Mouse (Mus musculus): Measurements from ENCODE around the gene Syce1. TPM values are rescaled to one million over a fixed set of nuclear protein-coding genes. Genes with fewer than 3 reads are reported as not detected.
"Not testable (repeated sequence)": the region's sequence is repeated elsewhere in the genome, so short reads cannot be mapped to it uniquely, and the experiment has no call there.

Gene Syce1
- polyA plus RNA-seq, 1 experiment from 2014 or later: 0.45 TPM

- H3K9ac ChIP-seq (ENCODE audit: low read length): no peak overlapping the region
- ATAC-seq (replicated peaks; ENCODE audit: low FRiP score, low TSS enrichment, low read depth) (0 out of 2 replicates have a peak, but pooled peaks have one; percentile 32), DNase-seq (ENCODE audit: low spot score) (peak; percentile 20)
- no peaks in the 10 kb centered on the region for H3K4me1 ChIP-seq (replicated peaks; ENCODE audit: control insufficient read depth, insufficient read depth, low read length)
- no peaks in the 10 kb centered on the region for H3K27me3 ChIP-seq (replicated peaks; ENCODE audit: control insufficient read depth, insufficient read depth, low read length)
- 88% methylated on average over 3 of the region's 3 CpGs for WGBS
- H3K4me3 ChIP-seq (ENCODE audit: low read depth, low read length): no peak overlapping the region
- no peak overlapping the region for H3K27ac ChIP-seq (ENCODE audit: low read depth)
- H3K9me3 ChIP-seq (ENCODE audit: control insufficient read depth, low read length): no peaks in the 10 kb centered on the region
- no peak overlapping the region for H3K4me2 ChIP-seq (ENCODE audit: low read length)
- H3K36me3 ChIP-seq (ENCODE audit: control insufficient read depth, insufficient read depth, low read length): no peaks in the 10 kb centered on the region
Measured at GRCm38 (mm10) chr7:140797619-140798018, 10.0 kb upstream of the Syce1 start.

- no peak for DNase-seq (ENCODE audit: low spot score)
- no peaks in the 10 kb centered on the region for H3K27me3 ChIP-seq (replicated peaks; ENCODE audit: control insufficient read depth, insufficient read depth, low read length)
- no peak overlapping the region for H3K4me3 ChIP-seq (ENCODE audit: low read depth, low read length)
- H3K36me3 ChIP-seq (ENCODE audit: control insufficient read depth, insufficient read depth, low read length): no peaks in the 10 kb centered on the region
- WGBS: 54% methylated on average over 4 of the region's 4 CpGs
- no peak overlapping the region for H3K27ac ChIP-seq (ENCODE audit: low read depth)
- ATAC-seq (replicated peaks; ENCODE audit: low FRiP score, low TSS enrichment, low read depth): no peak
- no peak overlapping the region for H3K4me2 ChIP-seq (ENCODE audit: low read length)
- no peak overlapping the region for H3K9ac ChIP-seq (ENCODE audit: low read length)
- H3K4me1 ChIP-seq (replicated peaks; ENCODE audit: control insufficient read depth, insufficient read depth, low read length): no peaks in the 10 kb centered on the region
- H3K9me3 ChIP-seq (ENCODE audit: control insufficient read depth, low read length): no peaks in the 10 kb centered on the region
Measured at GRCm38 (mm10) chr7:140793541-140793940, 5.9 kb upstream of the Syce1 start.

GRCm38 (mm10) chr7:140788053-140788435 is 392 bp upstream of the Syce1 start:
- Histone ChIP-seq H3K9me3 (ENCODE audit: control insufficient read depth, low read length) (no peaks in the 10 kb centered on the region), H3K9ac (ENCODE audit: low read length) (no peak overlapping the region), H3K4me3 (ENCODE audit: low read depth, low read length) (no peak overlapping the region), H3K36me3 (ENCODE audit: control insufficient read depth, insufficient read depth, low read length) (no peaks in the 10 kb centered on the region), H3K27ac (ENCODE audit: low read depth) (no peak overlapping the region), H3K4me1 (replicated peaks; ENCODE audit: control insufficient read depth, insufficient read depth, low read length) (no peaks in the 10 kb centered on the region), H3K27me3 (replicated peaks; ENCODE audit: control insufficient read depth, insufficient read depth, low read length) (no peaks in the 10 kb centered on the region), H3K4me2 (ENCODE audit: low read length) (no peak overlapping the region)
- DNase-seq (ENCODE audit: low spot score) (no peak), ATAC-seq (replicated peaks; ENCODE audit: low FRiP score, low TSS enrichment, low read depth) (no peak)
- WGBS: 84% methylated on average over 7 of the region's 7 CpGs

- Histone ChIP-seq H3K9me3 (ENCODE audit: control insufficient read depth, low read length) (no peaks in the 10 kb centered on the region), H3K36me3 (ENCODE audit: control insufficient read depth, insufficient read depth, low read length) (no peaks in the 10 kb centered on the region), H3K4me2 (ENCODE audit: low read length) (no peak overlapping the region), H3K27ac (ENCODE audit: low read depth) (no peak overlapping the region), H3K9ac (ENCODE audit: low read length) (no peak overlapping the region), H3K4me3 (ENCODE audit: low read depth, low read length) (no peak overlapping the region), H3K27me3 (replicated peaks; ENCODE audit: control insufficient read depth, insufficient read depth, low read length) (no peaks in the 10 kb centered on the region), H3K4me1 (replicated peaks; ENCODE audit: control insufficient read depth, insufficient read depth, low read length) (no peaks in the 10 kb centered on the region)
- ATAC-seq (replicated peaks; ENCODE audit: low FRiP score, low TSS enrichment, low read depth): no peak
- WGBS: 83% methylated on average over 4 of the region's 4 CpGs
- no peak for DNase-seq (ENCODE audit: low spot score)
Measured at GRCm38 (mm10) chr7:140780548-140780947, 7.1 kb downstream of the Syce1 start.

- DNase-seq (ENCODE audit: low spot score) (no peak), ATAC-seq (replicated peaks; ENCODE audit: low FRiP score, low TSS enrichment, low read depth) (no peak)
- Histone ChIP-seq H3K9ac (ENCODE audit: low read length) (no peak overlapping the region), H3K27ac (ENCODE audit: low read depth) (no peak overlapping the region), H3K9me3 (ENCODE audit: control insufficient read depth, low read length) (no peaks in the 10 kb centered on the region), H3K27me3 (replicated peaks; ENCODE audit: control insufficient read depth, insufficient read depth, low read length) (no peaks in the 10 kb centered on the region), H3K4me1 (replicated peaks; ENCODE audit: control insufficient read depth, insufficient read depth, low read length) (no peaks in the 10 kb centered on the region), H3K4me2 (ENCODE audit: low read length) (no peak overlapping the region), H3K4me3 (ENCODE audit: low read depth, low read length) (no peak overlapping the region), H3K36me3 (ENCODE audit: control insufficient read depth, insufficient read depth, low read length) (no peaks in the 10 kb centered on the region)
- WGBS: 68% methylated on average over 12 of the region's 12 CpGs
Measured at GRCm38 (mm10) chr7:140765888-140766739, 21.5 kb downstream of the Syce1 start.

- H3K4me1 ChIP-seq (replicated peaks; ENCODE audit: control insufficient read depth, insufficient read depth, low read length); DNase-seq (ENCODE audit: low spot score); H3K27ac ChIP-seq (ENCODE audit: low read depth); H3K4me3 ChIP-seq (ENCODE audit: low read depth, low read length); H3K9ac ChIP-seq (ENCODE audit: low read length); H3K27me3 ChIP-seq (replicated peaks; ENCODE audit: control insufficient read depth, insufficient read depth, low read length); ATAC-seq (replicated peaks; ENCODE audit: low FRiP score, low TSS enrichment, low read depth); H3K36me3 ChIP-seq (ENCODE audit: control insufficient read depth, insufficient read depth, low read length); H3K4me2 ChIP-seq (ENCODE audit: low read length); H3K9me3 ChIP-seq (ENCODE audit: control insufficient read depth, low read length): not testable (repeated sequence)
- 76% methylated on average over 1 of the region's 1 CpGs for WGBS
Measured at GRCm38 (mm10) chr7:140765391-140765790, 22.3 kb downstream of the Syce1 start.

GRCm38 (mm10) chr7:140763447-140764020 is 24.1 kb downstream of the Syce1 start, which contains the start of gene Cyp2e1:
Gene Cyp2e1 (plus strand): TSS chr7:140763739.
- H3K4me1 ChIP-seq (replicated peaks; ENCODE audit: control insufficient read depth, insufficient read depth, low read length): no peaks in the 10 kb centered on the region
- no peak for ATAC-seq (replicated peaks; ENCODE audit: low FRiP score, low TSS enrichment, low read depth)
- 85% methylated on average over 7 of the region's 7 CpGs for WGBS
- no peaks in the 10 kb centered on the region for H3K9me3 ChIP-seq (ENCODE audit: control insufficient read depth, low read length)
- no peak within 1 kb of the TSS for H3K9ac ChIP-seq (ENCODE audit: low read length)
- H3K4me2 ChIP-seq (ENCODE audit: low read length): no peak within 1 kb of the TSS
- no peak for DNase-seq (ENCODE audit: low spot score)
- H3K36me3 ChIP-seq (ENCODE audit: control insufficient read depth, insufficient read depth, low read length): no peaks in the 10 kb centered on the region
- H3K4me3 ChIP-seq (ENCODE audit: low read depth, low read length): no peak within 1 kb of the TSS
- H3K27me3 ChIP-seq (replicated peaks; ENCODE audit: control insufficient read depth, insufficient read depth, low read length): no peaks in the 10 kb centered on the region
- no peak within 1 kb of the TSS for H3K27ac ChIP-seq (ENCODE audit: low read depth)

- ATAC-seq (replicated peaks; ENCODE audit: low FRiP score, low TSS enrichment, low read depth): no peak
- H3K9me3 ChIP-seq (ENCODE audit: control insufficient read depth, low read length): no peaks in the 10 kb centered on the region
- H3K9ac ChIP-seq (ENCODE audit: low read length): no peak overlapping the region
- no peaks in the 10 kb centered on the region for H3K36me3 ChIP-seq (ENCODE audit: control insufficient read depth, insufficient read depth, low read length)
- H3K27ac ChIP-seq (ENCODE audit: low read depth): no peak overlapping the region
- H3K4me2 ChIP-seq (ENCODE audit: low read length): no peak overlapping the region
- DNase-seq (ENCODE audit: low spot score): no peak
- no peak overlapping the region for H3K4me3 ChIP-seq (ENCODE audit: low read depth, low read length)
- H3K4me1 ChIP-seq (replicated peaks; ENCODE audit: control insufficient read depth, insufficient read depth, low read length): no peaks in the 10 kb centered on the region
- H3K27me3 ChIP-seq (replicated peaks; ENCODE audit: control insufficient read depth, insufficient read depth, low read length): no peaks in the 10 kb centered on the region
Measured at GRCm38 (mm10) chr7:140760647-140761046, 27.0 kb downstream of the Syce1 start.
